ENCODE assay signal across 7 mouse cellular contexts in the genomic region with DNA sequence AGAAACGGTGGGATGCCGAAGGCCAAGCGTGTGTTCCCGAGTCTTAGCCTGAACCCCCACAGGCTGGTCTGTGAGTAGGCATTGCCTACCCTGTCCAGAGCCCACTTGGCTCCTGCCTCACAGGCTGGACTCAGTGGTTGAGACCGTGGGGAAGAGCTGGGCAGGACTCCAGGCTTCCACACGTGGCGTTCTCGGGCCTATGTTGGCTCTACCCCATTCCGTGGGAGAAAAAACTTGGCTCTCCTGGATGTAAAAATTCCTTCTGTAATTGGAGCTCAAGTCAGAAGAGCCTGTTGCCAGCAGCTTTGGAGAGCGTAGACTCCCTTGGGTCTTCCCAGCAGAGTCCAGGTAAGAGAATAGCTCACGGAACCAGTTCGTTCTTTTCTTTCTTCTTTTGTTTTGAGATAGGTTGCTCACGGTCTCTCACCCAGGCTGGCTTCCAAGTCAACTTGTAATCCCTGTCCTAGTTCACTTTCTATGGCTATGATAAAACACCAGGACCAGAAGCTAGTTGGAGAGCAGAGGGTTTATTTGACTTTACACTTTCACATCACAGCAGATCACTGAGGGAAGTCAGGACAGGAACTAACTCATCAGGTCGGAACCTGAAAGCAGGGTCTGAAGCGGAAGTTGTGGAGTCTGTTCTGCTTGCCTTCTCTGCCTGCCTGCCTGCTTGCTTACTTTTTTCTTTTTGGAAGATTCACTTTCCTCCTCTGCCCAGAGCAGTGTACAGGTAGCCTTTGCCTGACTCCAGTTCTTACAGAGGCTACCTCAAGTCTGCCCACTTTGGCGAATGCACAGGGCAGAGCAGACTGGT. TPM values are rescaled to one million over a fixed set of nuclear protein-coding genes. Genes with fewer than 3 reads are reported as not detected.
DNase-seq lines count a peak whose midpoint lies in the region.

No protein-coding gene starts in this region.

- DNase-seq in left cerebral cortex, adult 18-20 months (ENCODE audit: low spot score in 2 of 2) = peak; percentile 55 to 67
- DNase-seq in left cerebral cortex, adult 11 months (ENCODE audit: low spot score) = no peak
- DNase-seq in brain, adult 2 months (ENCODE audit: low read depth, low spot score) = peak; percentile 78
- DNase-seq in gastrocnemius, postnatal 10 days = peak; percentile 21
- peak; percentile 26 for DNase-seq in naive thymus-derived CD4-positive, alpha-beta T cell, adult 2 months (ENCODE audit: low read depth)
- DNase-seq in cerebellum, adult 18-20 months = no peak
- DNase-seq in kidney, postnatal 36 days = no peak

RNA-seq across cellular contexts. Expression of a gene that starts 6.9 kb away (rescaled TPM):
- total RNA-seq in left cerebral cortex, adult 18-20 months (2021) = 10 to 100 TPM; 17.0 to 20.2 TPM
- total RNA-seq in gastrocnemius, postnatal 10 days (2021) = 10 to 100 TPM; 48.0 to 51.9 TPM

RNA-seq across cellular contexts. Expression of a gene that starts 29.5 kb away (rescaled TPM):
- total RNA-seq in left cerebral cortex, adult 18-20 months (2021) = 100 to 1,000 TPM; 193 to 201 TPM
- 100 to 1,000 TPM; 248 to 264 TPM for total RNA-seq in gastrocnemius, postnatal 10 days (2021)

RNA-seq across cellular contexts. Expression of a gene that starts 29.5 kb away (rescaled TPM):
- total RNA-seq in left cerebral cortex, adult 18-20 months (2021) = 10 to 100 TPM; 11.2 to 11.3 TPM
- 10 to 100 TPM; 11.4 to 12.6 TPM for total RNA-seq in gastrocnemius, postnatal 10 days (2021)

RNA-seq across cellular contexts. Expression of a gene that starts 41.3 kb away (rescaled TPM):
- 100 to 1,000 TPM; 197 to 204 TPM for total RNA-seq in left cerebral cortex, adult 18-20 months (2021)
- 10 to 100 TPM; 69.4 to 75.0 TPM for total RNA-seq in gastrocnemius, postnatal 10 days (2021)

Comparison
In these comparisons a context has a peak if more than half of its experiments do, and no peak if none do; other contexts are left out.
1. DNase-seq: peak in left cerebral cortex, adult 18-20 months (2 of 2), brain, adult 2 months (single experiment), gastrocnemius, postnatal 10 days (single experiment) and naive thymus-derived CD4-positive, alpha-beta T cell, adult 2 months (single experiment); none in left cerebral cortex, adult 11 months (single experiment), cerebellum, adult 18-20 months (0 of 2) and kidney, postnatal 36 days (0 of 2).